11 mouse cellular contexts compared by ENCODE assay signal in the genomic region with DNA sequence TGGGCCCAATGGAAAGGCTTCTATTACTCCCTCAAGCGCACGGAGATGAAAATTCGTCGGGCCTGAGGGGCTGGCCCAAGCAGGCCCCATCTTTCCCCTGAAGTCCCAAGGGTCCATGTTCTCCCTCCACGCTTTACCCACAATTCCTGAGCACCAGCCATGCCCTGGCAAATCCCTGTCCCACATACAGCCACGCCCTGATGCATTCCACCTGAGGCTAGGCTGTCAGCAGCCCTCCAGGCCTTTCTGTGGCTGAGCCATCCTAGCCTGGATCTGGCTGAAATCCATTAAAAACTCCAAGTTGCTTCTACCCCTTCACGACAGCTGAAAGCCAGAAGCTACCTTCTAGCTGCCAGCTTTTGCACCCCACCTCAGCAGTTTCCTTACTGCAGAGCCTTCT. TPM values are rescaled to one million over a fixed set of nuclear protein-coding genes. Genes with fewer than 3 reads are reported as not detected.
A peak's percentile ranks its signal among the peaks of the same experiment; 100 is the strongest.
DNase-seq lines count a peak whose midpoint lies in the region; ATAC-seq lines count a peak whose summit lies in the region.
"Had no signal": no experiment of that assay in that cellular context is flagged by ENCODE, and none has a peak within 500 bp of the region (broad histone marks: within the 10 kb centered on the region; RNA-seq: fewer than 3 reads in every experiment).

No protein-coding gene starts in this region.

- H3K27ac ChIP-seq in heart, embryonic 13.5 days (replicated peaks) = peak overlapping the region; percentile 94
- H3K27ac ChIP-seq in neural tube, embryonic 12.5 days = no peak overlapping the region
- H3K27ac ChIP-seq in limb, embryonic 13.5 days = peak overlapping the region; percentile 44; the same call in 1 of the 2 replicates
- H3K27ac ChIP-seq in kidney, embryonic 14.5 days (ENCODE audit: low read depth, low read length) = no peak overlapping the region

- peaks cover 49% of the 10 kb centered on the region for H3K4me1 ChIP-seq in heart, embryonic 13.5 days
- peaks cover 61% of the 10 kb centered on the region for H3K4me1 ChIP-seq in neural tube, embryonic 12.5 days
- H3K4me1 ChIP-seq in limb, embryonic 13.5 days = peaks cover 85% of the 10 kb centered on the region
- peaks cover 40% of the 10 kb centered on the region for H3K4me1 ChIP-seq in kidney, embryonic 14.5 days (ENCODE audit: control insufficient read depth, insufficient read depth, low read length)

- H3K9me3 ChIP-seq in heart, embryonic 13.5 days = no peaks in the 10 kb centered on the region
- H3K9me3 ChIP-seq in neural tube, embryonic 12.5 days = no peaks in the 10 kb centered on the region
- no peaks in the 10 kb centered on the region for H3K9me3 ChIP-seq in limb, embryonic 13.5 days
- no peaks in the 10 kb centered on the region for H3K9me3 ChIP-seq in kidney, embryonic 14.5 days (ENCODE audit: control insufficient read depth, low read length)

- H3K9ac ChIP-seq in heart, embryonic 13.5 days = no peak overlapping the region
- no peak overlapping the region for H3K9ac ChIP-seq in neural tube, embryonic 12.5 days
- H3K9ac ChIP-seq in limb, embryonic 13.5 days = no peak overlapping the region
- no peak overlapping the region for H3K9ac ChIP-seq in kidney, embryonic 14.5 days (ENCODE audit: low read depth, low read length)

- no peaks in the 10 kb centered on the region for H3K27me3 ChIP-seq in heart, embryonic 13.5 days (replicated peaks)
- no peaks in the 10 kb centered on the region for H3K27me3 ChIP-seq in neural tube, embryonic 12.5 days (replicated peaks)
- no peaks in the 10 kb centered on the region for H3K27me3 ChIP-seq in limb, embryonic 13.5 days
- H3K27me3 ChIP-seq in kidney, embryonic 14.5 days (ENCODE audit: control insufficient read depth, insufficient read depth, low read length) = no peaks in the 10 kb centered on the region

- no peak for ATAC-seq in heart, embryonic 13.5 days (ENCODE audit: extremely low read depth, insufficient number of reproducible peaks, low FRiP score, low TSS enrichment)
- no peak for ATAC-seq in neural tube, embryonic 12.5 days (ENCODE audit: low FRiP score, low read depth)
- no peak for ATAC-seq in limb, embryonic 13.5 days (ENCODE audit: low FRiP score, low read depth)
- ATAC-seq in kidney, embryonic 14.5 days (ENCODE audit: low FRiP score, low TSS enrichment) = no peak

- WGBS in heart, embryonic 13.5 days = 86% methylated on average over 7 of the region's 7 CpGs
- WGBS in neural tube, embryonic 12.5 days = 93% methylated on average over 7 of the region's 7 CpGs
- WGBS in limb, embryonic 13.5 days = 84% methylated on average over 7 of the region's 7 CpGs
- WGBS in kidney, embryonic 14.5 days = 88% methylated on average over 7 of the region's 7 CpGs

- H3K4me2 ChIP-seq in heart, embryonic 13.5 days = no peak overlapping the region
- peak overlapping the region; percentile 55; the same call in 1 of the 2 replicates for H3K4me2 ChIP-seq in neural tube, embryonic 12.5 days (replicated peaks)
- H3K4me2 ChIP-seq in limb, embryonic 13.5 days (replicated peaks) = peak overlapping the region; percentile 95
- H3K4me2 ChIP-seq in kidney, embryonic 14.5 days (replicated peaks; ENCODE audit: low read depth, low read length) = no peak overlapping the region

- DNase-seq in heart, postnatal 14 days = no peak
- DNase-seq in neural tube, embryonic 10.5 days (ENCODE audit: extremely low spot score, low spot score) = no peak
- no peak for DNase-seq in embryo, embryonic 11 days
- DNase-seq: cerebellum, adult 8-10 months; spleen, adult 18-20 months; thymus, postnatal 14 days had no signal

- intact Hi-C loops in heart, postnatal 14 days (cut with DNase I) = no loop called here

- peaks cover 56% of the 10 kb centered on the region for H3K36me3 ChIP-seq in heart, embryonic 13.5 days
- H3K36me3 ChIP-seq in neural tube, embryonic 12.5 days = peaks cover 51% of the 10 kb centered on the region
- peaks cover 59% of the 10 kb centered on the region for H3K36me3 ChIP-seq in limb, embryonic 13.5 days
- peaks cover 53% of the 10 kb centered on the region for H3K36me3 ChIP-seq in kidney, embryonic 14.5 days (ENCODE audit: control insufficient read depth, insufficient read depth, low read length)

- 0 out of 2 replicates have a peak overlapping the region, but pooled peaks have one; percentile 52 for H3K4me3 ChIP-seq in heart, embryonic 13.5 days
- no peak overlapping the region for H3K4me3 ChIP-seq in neural tube, embryonic 12.5 days
- no peak overlapping the region for H3K4me3 ChIP-seq in limb, embryonic 13.5 days
- H3K4me3 ChIP-seq in kidney, embryonic 14.5 days (ENCODE audit: low read length) = no peak overlapping the region

RNA-seq across cellular contexts. Expression of gene Mfap4, which starts 2.7 kb away (rescaled TPM):
- polyA plus RNA-seq in heart, embryonic 13.5 days (2015; fragmentation: Nextera tagmentation; extraction: Ambion mirVana) = 114 and 126 TPM in 2 replicates
- 100 to 1,000 TPM; 112 to 142 TPM for total RNA-seq in heart, postnatal 14 days (2021)
- polyA plus RNA-seq in neural tube, embryonic 12.5 days (2016; fragmentation: Nextera tagmentation; extraction: Ambion mirVana) = 103 and 133 TPM in 2 replicates
- polyA plus RNA-seq in limb, embryonic 13.5 days (2015; fragmentation: Nextera tagmentation; extraction: Ambion mirVana) = 319 TPM in 2 replicates
- polyA plus RNA-seq in kidney, embryonic 14.5 days (2014; fragmentation: Nextera tagmentation; extraction: Ambion mirVana) = 115 and 163 TPM in 2 replicates
- total RNA-seq: hematopoietic stem cell, adult 5-6 weeks had no signal

RNA-seq across cellular contexts. Expression of gene Mapk7, which starts 6.3 kb away (rescaled TPM):
- 28.8 and 29.6 TPM in 2 replicates for polyA plus RNA-seq in heart, embryonic 13.5 days (2015; fragmentation: Nextera tagmentation; extraction: Ambion mirVana)
- 1 to 10 TPM; 8.9 to 9.7 TPM for total RNA-seq in heart, postnatal 14 days (2021)
- 93.7 and 95.6 TPM in 2 replicates for polyA plus RNA-seq in neural tube, embryonic 12.5 days (2016; fragmentation: Nextera tagmentation; extraction: Ambion mirVana)
- polyA plus RNA-seq in limb, embryonic 13.5 days (2015; fragmentation: Nextera tagmentation; extraction: Ambion mirVana) = 87.3 and 87.8 TPM in 2 replicates
- polyA plus RNA-seq in kidney, embryonic 14.5 days (2014; fragmentation: Nextera tagmentation; extraction: Ambion mirVana) = 34.2 and 53.4 TPM in 2 replicates

RNA-seq across cellular contexts. Expression of gene B9d1, which starts 17.0 kb away (rescaled TPM):
- polyA plus RNA-seq in heart, embryonic 13.5 days (2015; fragmentation: Nextera tagmentation; extraction: Ambion mirVana) = 13.6 and 14.2 TPM in 2 replicates
- 10 to 100 TPM in 1 of 2 experiments, 1 to 10 TPM in 1; 9.4 to 11.1 TPM for total RNA-seq in heart, postnatal 14 days (2021)
- 31.0 and 31.1 TPM in 2 replicates for polyA plus RNA-seq in neural tube, embryonic 12.5 days (2016; fragmentation: Nextera tagmentation; extraction: Ambion mirVana)
- 31.9 and 32.6 TPM in 2 replicates for polyA plus RNA-seq in limb, embryonic 13.5 days (2015; fragmentation: Nextera tagmentation; extraction: Ambion mirVana)
- polyA plus RNA-seq in kidney, embryonic 14.5 days (2014; fragmentation: Nextera tagmentation; extraction: Ambion mirVana) = 49.2 and 56.4 TPM in 2 replicates

RNA-seq across cellular contexts. Expression of gene Rnf112, which starts 34.0 kb away (rescaled TPM):
- 0.33 and 0.52 TPM in 2 replicates for polyA plus RNA-seq in heart, embryonic 13.5 days (2015; fragmentation: Nextera tagmentation; extraction: Ambion mirVana)
- total RNA-seq in heart, postnatal 14 days (2021) = under 1 TPM; 0.17 to 0.34 TPM
- 8.9 and 9.2 TPM in 2 replicates for polyA plus RNA-seq in neural tube, embryonic 12.5 days (2016; fragmentation: Nextera tagmentation; extraction: Ambion mirVana)
- 0.60 and 0.61 TPM in 2 replicates for polyA plus RNA-seq in limb, embryonic 13.5 days (2015; fragmentation: Nextera tagmentation; extraction: Ambion mirVana)
- polyA plus RNA-seq in kidney, embryonic 14.5 days (2014; fragmentation: Nextera tagmentation; extraction: Ambion mirVana) = 0.08 and 0.26 TPM in 2 replicates
- total RNA-seq: hematopoietic stem cell, adult 5-6 weeks had no signal

Comparison
In these comparisons a context has a peak if more than half of its experiments do, and no peak if none do; other contexts are left out.
1. H3K27ac ChIP-seq: peak in heart, embryonic 13.5 days (single experiment) and limb, embryonic 13.5 days (single experiment); none in neural tube, embryonic 12.5 days (single experiment) and kidney, embryonic 14.5 days (single experiment).
2. H3K4me2 ChIP-seq: peak in neural tube, embryonic 12.5 days (single experiment) and limb, embryonic 13.5 days (single experiment); none in heart, embryonic 13.5 days (single experiment) and kidney, embryonic 14.5 days (single experiment).